Mouse (Mus musculus) macrophage (primary cell): ENCODE measurements around the gene Wdr83os. TPM values are rescaled to one million over a fixed set of nuclear protein-coding genes. Genes with fewer than 3 reads are reported as not detected.
A peak's percentile ranks its signal among the peaks of the same experiment; 100 is the strongest.

ENCODE experiments used
- H3K27ac ChIP-seq: fragments of 350-480 bp; formaldehyde crosslinking; 2 replicates; pipeline ENCODE4 v1.9.0; 2021
- H3K36me3 ChIP-seq: fragments of 350-480 bp; formaldehyde crosslinking; 2 replicates; pipeline ENCODE4 v1.9.0; 2021; ENCODE audit errors: inconsistent target
- H3K4me3 ChIP-seq: fragments of 350-480 bp; formaldehyde crosslinking; 2 replicates; pipeline ENCODE4 v1.9.0; 2021; ENCODE audit errors: inconsistent target
- H3K79me2 ChIP-seq: fragments of 350-480 bp; formaldehyde crosslinking; 2 replicates; pipeline ENCODE4 v1.9.0; 2021; ENCODE audit errors: inconsistent target
- whole genome bisulfite sequencing: methylation state at CpG from one replicate; pipeline ENCODE4 v1.1.7; 2026; ENCODE audit warnings: inconsistent platforms; ENCODE audit not compliant: missing documents; 5-methylcytosine and 5-hydroxymethylcytosine counted together
- polyA plus RNA-seq: library from polyadenylated mRNA; stranded (reverse); fragments of 250-400 nt; gene quantifications from 3 replicates; pipeline ENCODE4 v1.2.4, GENCODE M21; 2018; ENCODE audit warnings: inconsistent platforms
- total RNA-seq, 78 experiments: library from RNA; depleted of rRNA; stranded (reverse); fragments of 250-400 nt; gene quantifications; 1 replicate in 9 of 78; 2 replicates in 24 of 78; 3 replicates in 43 of 78; 4 replicates in 2 of 78; pipeline ENCODE4 v1.2.4; 2018; ENCODE audit warnings: inconsistent platforms in 56 of 78

Wdr83os gene
- total RNA-seq (2018; cell fraction: chromatin; rRNA removed): 10 to 100 TPM in 12 of 26 experiments, 1 to 10 TPM in 14; 2.1 to 19.1 (median 9.2) TPM
- 10 to 100 TPM; 45.0 to 67.5 (median 53.5) TPM for total RNA-seq (2018; cell fraction: cytosol; rRNA removed)
- total RNA-seq (2018; cell fraction: nucleus; rRNA removed): 10 to 100 TPM; 10.6 to 34.2 (median 18.6) TPM
- polyA plus RNA-seq: 66.3 to 79.6 TPM (median 68.7 TPM) in 3 replicates

- H3K79me2 ChIP-seq: peaks cover 35% of the 10 kb centered on the region
- H3K36me3 ChIP-seq: peaks cover 18% of the 10 kb centered on the region
- H3K27ac ChIP-seq: peak within 1 kb of the TSS; percentile 87
- 1% methylated on average over 30 of the region's 30 CpGs for WGBS
- peak within 1 kb of the TSS; percentile 90 for H3K4me3 ChIP-seq
Measured at GRCm38 (mm10) chr8:85080532-85081215, at the start of gene Wdr83os. TSS of gene Wdr83os (plus strand) at chr8:85080740.

- Histone ChIP-seq H3K79me2 (peaks cover 68% of the 10 kb centered on the region), H3K4me3 (no peak overlapping the region), H3K27ac (no peak overlapping the region), H3K36me3 (peaks cover 34% of the 10 kb centered on the region)
- 83% methylated on average over 4 of the region's 4 CpGs for WGBS
Measured at GRCm38 (mm10) chr8:85032622-85033311, 47.8 kb upstream of the Wdr83os start.

GRCm38 (mm10) chr8:85033867-85034266 lies 46.7 kb upstream of the Wdr83os start:
- Histone ChIP-seq H3K27ac (no peak overlapping the region), H3K4me3 (no peak overlapping the region), H3K36me3 (peaks cover 34% of the 10 kb centered on the region), H3K79me2 (peaks cover 68% of the 10 kb centered on the region)
- 80% methylated on average over 1 of the region's 1 CpGs for WGBS

- Histone ChIP-seq H3K36me3 (peaks cover 31% of the 10 kb centered on the region), H3K4me3 (peak overlapping the region; percentile 71; the same call in 1 of the 2 replicates), H3K27ac (peak overlapping the region; percentile 78), H3K79me2 (peaks cover 68% of the 10 kb centered on the region)
- WGBS: 3% methylated on average over 12 of the region's 13 CpGs
Measured at GRCm38 (mm10) chr8:85034764-85035163, 45.8 kb upstream of the Wdr83os start.

GRCm38 (mm10) chr8:85035165-85035727 lies 45.3 kb upstream of the Wdr83os start:
- 5% methylated on average over 12 of the region's 12 CpGs for WGBS
- Histone ChIP-seq H3K36me3 (peaks cover 28% of the 10 kb centered on the region), H3K4me3 (peak overlapping the region; percentile 71), H3K79me2 (peaks cover 68% of the 10 kb centered on the region), H3K27ac (peak overlapping the region; percentile 78)

- 1% methylated on average over 15 of the region's 15 CpGs for WGBS
- Histone ChIP-seq H3K36me3 (peaks cover 29% of the 10 kb centered on the region), H3K27ac (peak overlapping the region; percentile 78), H3K4me3 (peak overlapping the region; percentile 71), H3K79me2 (peaks cover 68% of the 10 kb centered on the region)
Measured at GRCm38 (mm10) chr8:85035728-85036310, 44.7 kb upstream of the Wdr83os start.

- WGBS: 2% methylated on average over 9 of the region's 9 CpGs
- Histone ChIP-seq H3K36me3 (peaks cover 31% of the 10 kb centered on the region), H3K4me3 (peak overlapping the region; percentile 71), H3K79me2 (peaks cover 68% of the 10 kb centered on the region), H3K27ac (peak overlapping the region; percentile 78)
Measured at GRCm38 (mm10) chr8:85036381-85036717, 44.2 kb upstream of the Wdr83os start.

- H3K27ac ChIP-seq: peak within 1 kb of the TSS; percentile 83
- H3K4me3 ChIP-seq: peak within 1 kb of the TSS; percentile 90
- WGBS: under 1% methylated on average over 50 of the region's 59 CpGs
- H3K36me3 ChIP-seq: peaks cover 27% of the 10 kb centered on the region
- peaks cover 68% of the 10 kb centered on the region for H3K79me2 ChIP-seq
Measured at GRCm38 (mm10) chr8:85036718-85037365, 43.7 kb upstream of the Wdr83os start, which contains the start of gene Tnpo2. TSS of gene Tnpo2 (plus strand) at chr8:85036915.

- 0% methylated on average over 7 of the region's 14 CpGs for WGBS
- peak overlapping the region; percentile 83 for H3K27ac ChIP-seq
- peaks cover 68% of the 10 kb centered on the region for H3K79me2 ChIP-seq
- peak overlapping the region; percentile 90 for H3K4me3 ChIP-seq
- H3K36me3 ChIP-seq: peaks cover 23% of the 10 kb centered on the region
Measured at GRCm38 (mm10) chr8:85037366-85037680, 43.2 kb upstream of the Wdr83os start.

- WGBS: under 1% methylated on average over 56 of the region's 57 CpGs
- peak overlapping the region; percentile 83 for H3K27ac ChIP-seq
- H3K36me3 ChIP-seq: peaks cover 17% of the 10 kb centered on the region
- H3K4me3 ChIP-seq: peak overlapping the region; percentile 90
- H3K79me2 ChIP-seq: peaks cover 68% of the 10 kb centered on the region
Measured at GRCm38 (mm10) chr8:85037681-85038531, 42.6 kb upstream of the Wdr83os start.

- Histone ChIP-seq H3K4me3 (no peak overlapping the region), H3K27ac (no peak overlapping the region), H3K79me2 (peaks cover 88% of the 10 kb centered on the region), H3K36me3 (peaks cover 70% of the 10 kb centered on the region)
- 100% methylated on average over 6 of the region's 6 CpGs for WGBS
Measured at GRCm38 (mm10) chr8:85043619-85044018, 36.9 kb upstream of the Wdr83os start.

GRCm38 (mm10) chr8:85057367-85057766 lies 23.2 kb upstream of the Wdr83os start:
- H3K4me3 ChIP-seq: no peak overlapping the region
- no peaks in the 10 kb centered on the region for H3K79me2 ChIP-seq
- 80% methylated on average over 7 of the region's 7 CpGs for WGBS
- peaks cover 31% of the 10 kb centered on the region for H3K36me3 ChIP-seq
- no peak overlapping the region for H3K27ac ChIP-seq

GRCm38 (mm10) chr8:85059879-85060616 lies 20.5 kb upstream of the Wdr83os start, which contains the start of gene Fbxw9:
TSS of gene Fbxw9 (plus strand) at chr8:85060055.
- peaks cover 8% of the 10 kb centered on the region; the same call in 1 of the 2 replicates for H3K36me3 ChIP-seq
- no peaks in the 10 kb centered on the region for H3K79me2 ChIP-seq
- WGBS: under 1% methylated on average over 50 of the region's 53 CpGs
- H3K4me3 ChIP-seq: peak within 1 kb of the TSS; percentile 62
- H3K27ac ChIP-seq: no peak within 1 kb of the TSS
